Mouse (Mus musculus): ENCODE data around the gene Rsph1. TPM values are rescaled to one million over a fixed set of nuclear protein-coding genes. Genes with fewer than 3 reads are reported as not detected.

Gene Rsph1
- polyA plus RNA-seq, 1 experiment: 0.52 TPM

DNA sequence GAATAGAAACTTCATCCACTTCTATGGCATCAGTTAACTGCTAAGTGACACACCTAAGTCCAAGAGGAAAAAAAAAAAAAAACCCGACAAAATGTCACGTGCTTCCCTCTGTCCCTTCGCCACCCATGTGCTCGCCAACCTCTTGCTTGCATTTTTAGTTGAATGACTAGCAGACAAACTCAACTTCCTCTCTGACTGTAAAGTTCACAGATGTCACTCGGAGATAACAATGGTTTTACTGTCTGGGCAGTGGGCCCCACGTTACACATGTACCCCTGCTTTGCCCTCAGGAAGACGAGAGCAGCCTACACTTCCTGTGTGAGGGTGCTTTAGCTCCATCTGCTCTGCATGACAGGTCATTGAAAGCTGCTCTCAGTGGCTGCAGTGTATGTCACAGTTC, 53.3 kb downstream of the Rsph1 start:
- no peak for DNase-seq (ENCODE audit: low read depth, low spot score)

DNA sequence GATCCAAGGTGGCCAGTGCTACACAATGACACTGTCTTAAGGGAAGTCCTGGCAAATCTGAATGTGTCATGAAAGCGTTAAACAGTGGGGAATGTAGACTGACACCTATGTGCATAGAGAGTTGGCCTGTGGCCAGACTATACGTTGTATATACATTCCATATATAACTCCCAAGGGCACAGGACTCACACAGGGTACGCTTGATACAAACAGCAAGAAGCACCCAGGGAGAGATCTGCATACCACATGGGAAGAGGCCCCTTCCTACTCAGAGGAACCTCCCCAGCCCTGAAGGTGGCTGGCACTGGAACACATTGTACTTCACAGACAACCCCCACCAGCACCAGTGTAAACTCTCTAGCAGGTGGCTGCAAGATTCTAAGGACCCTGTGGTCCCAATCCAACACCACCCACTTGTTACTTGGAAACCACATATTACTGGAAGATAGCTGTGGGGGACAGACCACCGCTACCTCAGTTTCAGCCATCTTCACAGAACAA, 54.3 kb downstream of the Rsph1 start:
- DNase-seq (ENCODE audit: low read depth, low spot score): no peak
- WGBS: 52% methylated on average over 4 of the region's 4 CpGs

More for the DNA sequence above, 53.3 kb downstream of the Rsph1 start:
- WGBS: 26% methylated on average over 7 of the region's 7 CpGs

DNA sequence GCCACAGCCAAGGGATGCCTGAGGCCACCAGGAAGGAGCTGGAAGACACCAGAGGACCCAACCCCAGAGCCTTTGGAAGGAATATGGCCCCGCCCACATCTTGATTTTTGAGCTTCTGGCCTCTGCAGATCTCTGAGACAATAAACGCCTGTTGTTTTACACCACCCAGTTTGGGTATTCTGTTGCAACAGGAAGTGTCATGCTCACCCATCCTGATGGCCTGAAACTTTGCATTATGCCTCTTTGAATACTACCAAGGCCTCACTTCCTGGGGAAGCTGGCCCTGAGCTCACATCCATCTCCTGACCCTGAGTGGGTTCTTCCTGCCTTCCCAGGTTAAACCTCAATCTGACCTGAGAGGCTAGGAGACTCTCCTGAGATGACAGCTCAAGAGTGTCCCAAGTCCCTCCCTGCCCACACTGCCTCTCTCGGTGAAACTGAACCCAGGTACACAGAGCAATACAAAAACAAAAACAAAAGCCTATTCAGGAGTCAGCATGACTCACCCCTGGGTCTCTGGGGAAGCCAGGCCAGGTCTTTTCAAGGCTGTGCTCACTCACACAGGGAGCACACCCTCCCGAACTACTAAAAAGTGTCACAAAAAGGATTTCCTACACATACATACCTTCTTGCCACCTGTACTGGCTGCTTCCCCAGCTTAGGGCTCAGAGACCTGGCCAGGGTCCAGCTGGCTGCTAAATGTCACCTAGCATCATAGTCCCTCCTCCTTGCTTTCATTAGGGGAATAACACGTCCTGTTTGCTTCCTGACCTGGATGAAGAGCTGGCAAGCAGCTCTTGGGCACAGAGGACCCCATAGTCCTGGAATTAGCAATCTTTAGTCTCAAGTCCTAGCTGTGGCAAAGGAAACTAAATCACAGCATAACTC, 60.9 kb downstream of the Rsph1 start:
- 27% methylated on average over 5 of the region's 5 CpGs for WGBS
- DNase-seq (ENCODE audit: low read depth, low spot score): no peak

DNA sequence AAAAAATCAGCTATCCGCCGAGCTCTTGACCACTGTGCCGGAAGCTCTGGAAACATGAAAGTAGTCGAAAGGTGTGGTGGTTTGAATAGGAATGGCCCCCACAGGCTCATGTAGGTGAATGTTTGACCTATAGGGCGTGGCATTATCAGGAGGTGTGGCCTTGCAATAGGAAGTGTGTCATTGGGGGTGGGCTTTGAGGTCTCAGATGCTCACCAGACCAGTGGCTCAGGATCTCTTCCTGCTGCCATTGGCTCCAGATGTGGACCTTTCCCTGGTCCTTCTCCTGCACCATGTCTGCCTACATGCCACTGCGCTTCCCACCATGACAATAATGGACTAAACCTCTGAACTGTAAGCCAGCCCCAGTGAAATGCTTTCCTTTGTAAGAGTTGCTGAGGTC, 65.3 kb downstream of the Rsph1 start:
- no peak for DNase-seq (ENCODE audit: low read depth, low spot score)
- WGBS: 82% methylated on average over 6 of the region's 6 CpGs

DNA sequence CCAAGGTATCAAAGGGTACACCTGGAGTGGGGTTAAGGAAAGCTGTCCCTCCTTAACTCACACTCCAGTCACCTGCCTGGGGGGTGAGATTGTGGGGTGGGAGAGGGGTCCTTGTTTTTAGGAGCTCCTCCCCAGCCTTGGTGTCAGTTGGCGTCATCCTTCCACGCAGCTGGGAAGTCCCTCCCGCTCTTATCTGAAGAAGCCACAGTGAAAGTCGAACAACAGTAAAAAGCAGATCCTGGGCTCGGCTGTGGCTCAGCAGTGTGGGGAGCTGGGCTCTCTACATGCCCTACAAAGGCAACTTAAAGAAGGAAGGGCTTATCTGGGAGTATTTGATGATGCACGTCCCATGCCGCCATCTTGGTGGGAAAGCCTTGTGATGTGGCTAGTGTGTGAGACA, 66.9 kb downstream of the Rsph1 start:
- 81% methylated on average over 7 of the region's 7 CpGs for WGBS
- no peak for DNase-seq (ENCODE audit: low read depth, low spot score)

DNA sequence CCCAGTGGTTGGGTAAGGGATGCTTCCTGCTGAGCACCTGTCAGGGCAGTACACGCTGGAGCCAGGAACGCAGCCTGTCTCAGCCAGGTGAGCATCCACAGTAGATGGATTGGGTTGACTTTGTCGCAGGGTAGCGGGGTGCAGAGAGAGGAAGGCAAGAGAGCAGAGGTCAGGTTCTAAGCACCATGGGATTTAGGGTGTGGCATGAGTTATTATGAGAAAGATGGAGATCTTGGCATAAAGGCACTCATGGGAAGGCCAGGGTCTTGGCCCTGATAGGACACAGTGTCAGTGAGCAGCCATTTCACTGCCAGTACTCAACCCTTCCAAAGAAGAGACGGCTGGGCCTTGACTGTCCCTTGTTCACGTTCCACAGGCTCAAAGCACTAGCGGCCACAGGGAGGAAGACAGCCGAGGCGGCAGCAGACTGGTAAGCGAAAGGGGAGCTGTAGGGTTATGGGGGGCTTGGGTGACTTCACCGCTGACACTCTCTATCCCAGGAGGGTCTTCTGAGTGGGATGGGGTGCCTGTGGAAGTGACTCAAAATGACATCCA, 67.7 kb downstream of the Rsph1 start:
- WGBS: 89% methylated on average over 11 of the region's 11 CpGs
- DNase-seq (ENCODE audit: low read depth, low spot score): no peak

DNA sequence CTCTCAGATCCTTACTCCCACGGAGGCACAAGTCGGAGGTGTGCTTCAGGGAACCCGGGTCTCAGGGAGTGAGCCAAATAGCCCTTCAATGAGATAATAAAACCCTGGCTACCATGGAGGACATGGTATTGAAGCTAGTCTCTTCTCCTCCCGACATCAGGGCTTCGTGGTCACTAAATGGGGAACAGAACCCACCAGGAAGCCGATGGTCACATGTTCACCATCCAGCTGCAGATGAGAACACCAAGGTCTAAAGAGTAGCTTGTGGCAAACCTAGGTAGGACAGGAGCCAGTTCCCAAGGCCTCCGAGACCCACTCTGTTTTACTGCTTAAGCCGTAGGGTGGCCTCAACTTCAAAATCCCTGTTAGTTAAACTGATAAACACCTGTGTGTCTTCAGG, 68.5 kb downstream of the Rsph1 start:
- no peak for DNase-seq (ENCODE audit: low read depth, low spot score)
- WGBS: 70% methylated on average over 8 of the region's 8 CpGs

DNA sequence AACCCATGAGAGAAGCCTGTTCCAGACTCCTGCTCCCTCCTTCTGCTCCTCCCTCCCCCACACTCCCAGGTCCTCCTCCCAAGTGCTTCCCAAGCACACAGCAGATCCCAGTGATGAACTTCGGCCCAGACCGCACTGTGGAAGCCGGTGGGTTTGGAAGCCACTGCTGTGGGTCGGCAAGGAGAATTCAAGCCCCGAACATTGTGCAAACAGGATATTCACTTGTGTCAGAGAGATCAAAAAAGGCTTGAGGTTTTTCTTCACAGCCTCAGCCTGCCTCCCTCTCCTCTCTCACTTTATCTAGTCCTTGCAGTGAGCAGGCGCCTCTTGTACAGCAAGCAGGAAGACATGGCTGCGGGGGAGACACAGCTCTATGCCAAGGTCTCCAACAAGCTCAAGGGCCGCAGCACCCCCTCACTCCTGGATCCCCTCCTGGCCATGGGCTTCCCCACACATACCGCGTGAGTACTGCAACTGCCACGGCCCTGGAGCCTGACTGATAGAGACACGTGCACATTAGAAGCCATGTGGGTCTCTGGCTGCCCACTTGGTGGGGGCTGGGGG, 69.3 kb downstream of the Rsph1 start, which contains the start of gene Ubash3a:
TSS of gene Ubash3a (plus strand) at position 103 of the 564 bp plus-strand sequence.
- WGBS: 61% methylated on average over 12 of the region's 12 CpGs
- no peak for DNase-seq (ENCODE audit: low read depth, low spot score)

Other genes with a start within 250 kb of the Rsph1 start
- 3.2 and 3.4 TPM in 2 replicates for gene Abcg1, start 219.7 kb downstream of the Rsph1 start, polyA plus RNA-seq (2012; rRNA removed)
- 11,983 and 17,407 TPM in 2 replicates for gene Tff3, start 147.7 kb downstream of the Rsph1 start, polyA plus RNA-seq (2012; rRNA removed)
- gene Tff2, start 133.1 kb downstream of the Rsph1 start, polyA plus RNA-seq (2012; rRNA removed): 0.32 and 3.5 TPM in 2 replicates
- 0.85 and 5.4 TPM in 2 replicates for gene Tff1, start 112.1 kb downstream of the Rsph1 start, polyA plus RNA-seq (2012; rRNA removed)
- gene Tmprss3, start 78.4 kb downstream of the Rsph1 start, polyA plus RNA-seq (2012; rRNA removed): 0.05 TPM in 1 of 2 replicates, not detected in the other
- gene Ubash3a, start 69.5 kb downstream of the Rsph1 start, polyA plus RNA-seq (2012; rRNA removed): 0.57 and 1.7 TPM in 2 replicates
- 150 and 158 TPM in 2 replicates for gene Slc37a1, start 9.4 kb upstream of the Rsph1 start, polyA plus RNA-seq (2012; rRNA removed)
- 295 and 341 TPM in 2 replicates for gene Pde9a, start 108.8 kb upstream of the Rsph1 start, polyA plus RNA-seq (2012; rRNA removed)
- gene Wdr4, start 242.6 kb upstream of the Rsph1 start, polyA plus RNA-seq (2012; rRNA removed): 20.7 and 22.7 TPM in 2 replicates
- 257 and 281 TPM in 2 replicates for gene Ndufv3, start 242.7 kb upstream of the Rsph1 start, polyA plus RNA-seq (2012; rRNA removed)

All from large intestine, adult 2 months (tissue).